Mouse (Mus musculus): ENCODE results near the gene Mocs1. TPM values are rescaled to one million over a fixed set of nuclear protein-coding genes. Genes with fewer than 3 reads are reported as not detected.

The Mocs1 gene
- total RNA-seq, 2 experiments from 2014 or later = 9.9 to 14.2 TPM

- DNase-seq = no peak
Measured at GRCm38 (mm10) chr17:49484435-49484834, 56.3 kb downstream of the Mocs1 start.

DNA sequence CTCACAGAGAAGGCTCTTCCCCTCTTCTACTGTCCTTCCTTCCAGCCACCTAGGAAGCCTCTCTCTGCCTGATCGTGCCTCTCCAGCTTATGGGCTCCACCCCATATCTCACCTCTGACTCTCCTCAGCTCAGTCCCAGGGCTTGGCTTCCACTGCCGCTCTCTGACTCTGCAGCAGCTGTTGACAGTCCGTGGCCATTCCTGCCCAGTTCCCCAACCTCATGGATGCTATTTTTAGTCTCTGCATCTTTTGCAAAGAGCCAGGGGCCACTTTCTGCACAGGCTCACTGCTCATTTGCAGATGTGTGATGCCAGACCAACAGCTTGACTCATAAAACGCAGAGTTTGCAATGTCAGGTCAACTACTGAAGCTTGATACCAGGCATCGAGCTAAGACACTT, 60.9 kb downstream of the Mocs1 start:
- no peak for DNase-seq

DNA sequence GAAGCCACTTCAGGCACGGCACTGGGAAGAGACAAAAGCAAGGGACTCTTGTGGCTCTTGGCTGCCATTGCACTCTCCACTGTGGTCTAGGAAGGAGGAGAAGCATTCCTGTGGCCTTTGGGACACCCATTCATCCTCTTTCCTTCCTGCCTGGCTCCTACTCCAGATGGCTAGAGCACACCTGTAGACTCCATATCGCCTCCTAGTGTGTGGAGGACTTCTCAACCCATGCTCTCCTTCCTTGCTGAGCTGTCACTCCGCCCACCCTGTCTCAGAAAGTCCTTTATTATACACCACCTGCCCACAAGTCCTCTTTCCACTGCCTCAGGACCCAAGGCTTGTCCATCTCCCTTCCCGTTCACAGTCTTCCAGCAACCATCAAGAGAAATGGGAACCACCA, 65.1 kb downstream of the Mocs1 start:
- no peak for DNase-seq

DNA sequence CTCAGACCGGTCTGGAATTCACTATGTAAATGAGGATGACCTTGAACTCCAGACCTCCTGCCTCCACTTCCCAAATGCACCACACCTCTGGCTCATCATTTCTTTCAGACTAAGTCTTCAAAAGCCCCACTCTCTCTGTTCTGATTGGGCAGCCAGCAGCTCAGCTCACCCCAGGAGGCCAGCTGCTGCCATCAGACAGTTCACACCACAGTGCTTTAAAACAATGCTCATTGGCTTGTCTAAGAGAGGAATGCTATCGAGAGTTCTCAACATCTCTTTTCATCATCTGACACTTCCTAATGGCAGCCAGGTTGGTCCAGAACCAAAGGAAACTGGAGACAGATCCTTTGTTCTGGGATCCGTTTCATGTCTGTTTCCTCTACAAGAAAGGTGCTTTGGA, 70.0 kb downstream of the Mocs1 start:
- no peak for DNase-seq

GRCm38 (mm10) chr17:49499635-49500034, 71.5 kb downstream of the Mocs1 start:
- DNase-seq = no peak

DNA sequence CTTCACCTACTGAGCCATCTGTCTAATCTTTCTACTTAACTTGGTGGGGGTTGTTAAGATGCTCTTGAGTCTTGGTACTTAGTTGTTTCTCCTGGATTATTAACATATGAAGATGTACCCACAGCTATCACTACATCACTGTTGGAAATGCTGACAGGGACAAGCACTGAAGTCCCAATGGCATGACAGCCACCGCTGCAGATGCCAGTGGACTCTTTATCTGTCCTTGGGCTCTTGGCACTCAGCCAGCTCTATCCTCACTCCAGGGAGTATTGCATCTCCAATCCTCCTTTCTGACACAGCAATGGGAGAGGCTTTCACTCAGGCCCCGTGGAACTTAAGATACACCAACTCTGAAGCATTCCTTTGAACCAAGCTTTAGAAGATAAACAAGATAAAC, 72.1 kb downstream of the Mocs1 start:
- DNase-seq = no peak

DNA sequence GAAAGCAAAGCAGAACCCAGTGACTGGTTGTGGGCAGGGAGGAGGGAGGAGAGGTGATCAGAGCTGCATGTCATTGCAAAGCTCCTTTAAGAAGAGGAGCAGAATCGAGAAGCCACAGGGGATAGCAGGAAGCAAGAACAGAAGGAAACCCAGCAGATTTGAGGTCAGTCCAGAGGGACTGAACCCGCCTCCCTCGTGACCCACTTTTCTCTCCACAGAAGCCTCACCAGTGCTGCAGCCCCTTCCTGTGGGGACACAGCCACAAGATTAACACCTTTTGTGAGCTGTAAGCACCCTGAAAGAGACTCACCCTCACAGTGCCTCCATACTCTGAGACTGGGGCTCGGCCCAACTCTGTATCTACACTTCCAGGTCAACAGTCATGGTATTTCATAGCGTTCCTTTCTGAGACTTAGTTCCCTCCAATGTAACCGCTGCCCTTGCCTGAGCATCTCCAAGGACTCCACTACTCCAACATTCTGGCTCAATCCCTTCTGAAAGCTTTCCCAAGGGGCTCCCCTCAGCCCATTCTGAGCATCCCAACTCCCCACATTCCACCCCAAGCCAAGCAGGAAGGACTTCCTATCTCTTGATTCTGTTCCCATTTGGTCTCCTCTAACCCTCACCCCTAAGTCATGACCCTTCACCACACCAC, 75.2 kb downstream of the Mocs1 start:
- no peak for DNase-seq

Other genes with a start within 250 kb of the Mocs1 start
- gene Daam2, start 136.0 kb downstream of the Mocs1 start, total RNA-seq (2021) = 10 to 100 TPM; 54.7 to 69.8 TPM
- gene Kif6, start 186.8 kb downstream of the Mocs1 start, total RNA-seq (2021) = 1 to 10 TPM; 4.7 to 5.0 TPM